Mouse (Mus musculus) neutrophil, adult 5-6 weeks (primary cell): ENCODE data around the gene Hist1h3d. TPM values are rescaled to one million over a fixed set of nuclear protein-coding genes. Genes with fewer than 3 reads are reported as not detected.

Experiments used
- ATAC-seq: fragments of 151-379, 151-347 bp; 2 replicates; pipeline ENCODE4 v1.8.0; 2017; ENCODE audit warnings: mild to moderate bottlenecking, moderate TSS enrichment; ENCODE audit not compliant: insufficient number of reproducible peaks, poor library complexity, low FRiP score, severe bottlenecking; ENCODE audit errors: extremely low read depth
- total RNA-seq: library from RNA; stranded (forward); fragments of 200-1000 nt; gene quantifications from 2 replicates; pipeline ENCODE4 v1.2.3, GENCODE M21; 2017

Gene Hist1h3d
- total RNA-seq, 1 experiment from 2014 or later: 12.9 TPM

- ATAC-seq: no peak
Observed at GRCm38 (mm10) chr13:23605052-23605451, 29.5 kb downstream of the Hist1h3d start.

GRCm38 (mm10) chr13:23609209-23609608 lies 33.6 kb downstream of the Hist1h3d start:
- ATAC-seq: no peak

- ATAC-seq: no peak
Observed at GRCm38 (mm10) chr13:23609844-23610243, 34.3 kb downstream of the Hist1h3d start.

- ATAC-seq: no peak
Observed at GRCm38 (mm10) chr13:23610393-23610792, 34.8 kb downstream of the Hist1h3d start.

- no peak for ATAC-seq
Observed at GRCm38 (mm10) chr13:23611638-23612037, 36.1 kb downstream of the Hist1h3d start.

- ATAC-seq: no peak
Observed at GRCm38 (mm10) chr13:23620056-23620732, 44.6 kb downstream of the Hist1h3d start.

- peak; percentile 73 for ATAC-seq
Observed at GRCm38 (mm10) chr13:23620733-23621531, 45.4 kb downstream of the Hist1h3d start, which contains the start of gene Hist1h2be. Gene Hist1h2be, minus strand, starts transcription at chr13:23621124.

GRCm38 (mm10) chr13:23621532-23622174 lies 46.1 kb downstream of the Hist1h3d start:
- peak; percentile 61 for ATAC-seq

- peak; percentile 69 for ATAC-seq
Observed at GRCm38 (mm10) chr13:23622175-23622671, 46.7 kb downstream of the Hist1h3d start, which contains the start of gene Hist1h1e. Gene Hist1h1e, minus strand, starts transcription at chr13:23622558.

GRCm38 (mm10) chr13:23622861-23623450 lies 47.4 kb downstream of the Hist1h3d start:
- no peak for ATAC-seq

Other genes with a start within 250 kb of the Hist1h3d start
- 34.4 and 34.6 TPM in 2 replicates for gene Zfp322a, start 206.6 kb upstream of the Hist1h3d start, total RNA-seq
- gene Abt1, start 151.9 kb upstream of the Hist1h3d start, total RNA-seq: 10.2 and 12.6 TPM in 2 replicates
- not detected in 2 replicates for gene Btn1a1, start 109.9 kb upstream of the Hist1h3d start, total RNA-seq
- gene Btn2a2, start 86.9 kb upstream of the Hist1h3d start, total RNA-seq: 0.25 and 0.58 TPM in 2 replicates
- gene Hist1h4h, start 44.7 kb upstream of the Hist1h3d start, total RNA-seq: 161 and 193 TPM in 2 replicates
- 3.5 and 5.0 TPM in 2 replicates for gene Hist1h2af, start 41.9 kb upstream of the Hist1h3d start, total RNA-seq
- not detected in 2 replicates for gene Hist1h3g, start 40.3 kb upstream of the Hist1h3d start, total RNA-seq
- gene Hist1h2bh, start 32.4 kb upstream of the Hist1h3d start, total RNA-seq: 5.8 and 6.4 TPM in 2 replicates
- gene Hist1h3f, start 31.7 kb upstream of the Hist1h3d start, total RNA-seq: 21.9 and 24.1 TPM in 2 replicates
- 15.2 and 27.6 TPM in 2 replicates for gene Hist1h4f, start 24.1 kb upstream of the Hist1h3d start, total RNA-seq
- 28.5 and 28.7 TPM in 2 replicates for gene Hist1h1d, start 22.5 kb upstream of the Hist1h3d start, total RNA-seq
- 50.8 and 54.4 TPM in 2 replicates for gene Hist1h3e, start 13.4 kb upstream of the Hist1h3d start, total RNA-seq
- 13.6 and 18.3 TPM in 2 replicates for gene Hist1h2ae, start 4.5 kb upstream of the Hist1h3d start, total RNA-seq
- 97.4 and 145 TPM in 2 replicates for gene Hist1h2bg, start 4.4 kb upstream of the Hist1h3d start, total RNA-seq
- gene Hist1h2bf, start 1.6 kb upstream of the Hist1h3d start, total RNA-seq: 32.7 and 52.5 TPM in 2 replicates
- 33.4 and 78.8 TPM in 2 replicates for gene Hist1h2ad, start 1.4 kb upstream of the Hist1h3d start, total RNA-seq
- gene Hist1h4d, start 5.8 kb downstream of the Hist1h3d start, total RNA-seq: 92.3 and 119 TPM in 2 replicates
- 83.4 and 97.3 TPM in 2 replicates for gene Hist1h2be, start 45.4 kb downstream of the Hist1h3d start, total RNA-seq
- 201 and 211 TPM in 2 replicates for gene Hist1h1e, start 46.8 kb downstream of the Hist1h3d start, total RNA-seq
- 18.7 and 20.1 TPM in 2 replicates for gene Hist1h2ac, start 108.2 kb downstream of the Hist1h3d start, total RNA-seq
- 139 and 146 TPM in 2 replicates for gene Hist1h2bc, start 108.4 kb downstream of the Hist1h3d start, total RNA-seq
- gene Hist1h1t, start 120.1 kb downstream of the Hist1h3d start, total RNA-seq: 2.2 TPM in 1 of 2 replicates, not detected in the other
- gene Hist1h4c, start 122.7 kb downstream of the Hist1h3d start, total RNA-seq: 116 and 135 TPM in 2 replicates
- gene Hfe, start 135.1 kb downstream of the Hist1h3d start, total RNA-seq: 4.8 and 5.0 TPM in 2 replicates
- 712 and 764 TPM in 2 replicates for gene Hist1h1c, start 163.0 kb downstream of the Hist1h3d start, total RNA-seq
- gene Hist1h3c, start 169.8 kb downstream of the Hist1h3d start, total RNA-seq: 4.8 TPM in 1 of 2 replicates, not detected in the other
- gene Hist1h2bb, start 171.0 kb downstream of the Hist1h3d start, total RNA-seq: 77.7 and 104 TPM in 2 replicates
- 24.9 and 28.2 TPM in 2 replicates for gene Hist1h2ab, start 175.4 kb downstream of the Hist1h3d start, total RNA-seq
- 1.2 TPM in 1 of 2 replicates, not detected in the other for gene Hist1h3b, start 176.5 kb downstream of the Hist1h3d start, total RNA-seq
- gene Hist1h4b, start 181.2 kb downstream of the Hist1h3d start, total RNA-seq: 9.3 and 36.7 TPM in 2 replicates
- 30.0 and 55.5 TPM in 2 replicates for gene Hist1h4a, start 185.5 kb downstream of the Hist1h3d start, total RNA-seq
- gene Hist1h3a, start 186.6 kb downstream of the Hist1h3d start, total RNA-seq: 38.6 and 45.9 TPM in 2 replicates
- 74.8 and 84.1 TPM in 2 replicates for gene Hist1h1a, start 187.9 kb downstream of the Hist1h3d start, total RNA-seq
- not detected in 2 replicates for gene Trim38, start 194.2 kb downstream of the Hist1h3d start, total RNA-seq
- not detected in 2 replicates for gene Slc17a2, start 231.2 kb downstream of the Hist1h3d start, total RNA-seq